Mouse (Mus musculus) thymus, postnatal 25 days (tissue): Measurements from ENCODE around the gene Gsg1.

ENCODE experiments used
- DNase-seq: peaks from one replicate; pipeline ENCODE4 v3.0.0; 2022

Gene Gsg1

GRCm38 (mm10) chr6:135254153-135254552 lies at the start of gene Gsg1:
Gsg1 (minus strand) TSS chr6:135254351.
- DNase-seq, result no peak

DNA sequence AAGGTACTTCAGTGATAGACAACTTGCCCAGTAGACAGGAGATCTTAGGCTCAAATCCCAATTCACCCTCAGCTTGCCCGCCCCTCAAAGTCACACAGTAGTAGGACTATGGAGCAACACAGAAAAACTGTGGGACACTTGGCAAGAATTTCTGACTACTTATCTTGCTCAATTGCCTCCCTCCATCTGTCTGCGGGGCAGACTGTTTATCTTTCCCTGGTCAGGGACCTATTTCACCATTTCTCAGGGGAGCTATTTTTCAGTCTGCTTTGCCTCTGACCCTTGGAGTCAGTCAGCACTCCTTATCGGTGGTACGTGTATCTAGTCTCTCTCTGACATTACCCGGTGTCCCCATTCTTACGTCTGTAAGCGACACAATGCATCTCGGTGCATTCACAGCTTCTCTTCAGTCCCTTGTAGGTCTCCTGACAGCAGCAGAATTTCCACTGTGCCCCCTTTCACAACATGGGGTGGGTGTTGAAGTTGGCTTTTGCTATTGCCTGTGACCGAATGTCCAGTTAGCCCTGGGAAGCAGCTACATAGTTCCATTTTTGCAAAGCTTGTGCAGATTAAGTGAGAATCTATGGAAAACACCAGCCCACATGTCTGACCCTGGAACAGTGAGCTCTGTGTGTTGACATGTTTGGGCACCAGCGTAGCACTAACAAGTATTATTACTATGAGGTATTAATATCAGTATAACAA lies 48.4 kb upstream of the Gsg1 start:
- no peak for DNase-seq

- no peak for DNase-seq
Measured at GRCm38 (mm10) chr6:135300469-135300868, 46.3 kb upstream of the Gsg1 start.

DNA sequence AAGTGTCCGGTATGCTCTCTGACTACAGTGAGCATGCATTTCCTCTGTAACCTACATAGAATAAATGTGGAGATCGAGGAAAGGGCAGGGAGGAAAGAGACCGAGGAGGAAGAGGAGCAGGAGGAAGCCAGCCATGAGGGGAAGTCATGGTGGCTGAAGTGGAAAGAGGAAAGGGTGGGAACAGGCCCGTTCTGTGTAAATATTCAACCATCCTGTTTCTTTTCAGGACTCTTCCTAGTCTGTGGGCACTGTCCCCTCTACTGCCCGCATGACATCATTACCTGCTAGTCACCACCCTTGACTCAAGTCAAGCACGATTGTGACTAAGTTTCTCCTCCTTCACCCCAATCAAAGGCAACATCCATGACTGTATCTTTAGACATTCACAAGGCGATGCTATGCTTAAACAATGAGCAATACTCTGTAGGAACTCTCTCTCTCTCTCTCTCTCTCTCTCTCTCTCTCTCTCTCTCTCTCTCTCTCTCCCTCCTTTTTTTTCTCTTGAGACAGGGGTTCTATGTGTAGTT lies 44.9 kb upstream of the Gsg1 start:
- DNase-seq, result no peak

- no peak for DNase-seq
Measured at GRCm38 (mm10) chr6:135297570-135297969, 43.4 kb upstream of the Gsg1 start.

DNA sequence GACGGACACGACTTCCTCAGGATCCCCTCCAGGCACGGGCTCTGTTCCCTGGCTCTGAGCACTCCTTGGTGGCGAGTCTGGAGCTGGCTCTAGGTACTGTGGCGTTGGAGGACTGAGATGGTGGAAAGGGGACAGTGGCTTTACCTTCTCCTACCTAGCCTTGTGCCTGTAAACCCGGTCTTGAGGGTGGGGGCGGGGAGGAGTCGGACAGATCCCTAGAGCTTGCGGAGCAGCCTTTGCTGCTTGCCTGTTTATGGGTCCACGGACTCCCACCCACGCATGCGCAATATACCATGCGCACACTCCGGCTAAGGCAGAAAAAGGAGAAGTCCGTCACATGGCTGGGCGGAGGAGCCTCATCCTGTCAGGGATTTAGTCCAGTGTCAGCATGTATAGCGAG lies 42.1 kb upstream of the Gsg1 start:
- DNase-seq, result no peak

DNA sequence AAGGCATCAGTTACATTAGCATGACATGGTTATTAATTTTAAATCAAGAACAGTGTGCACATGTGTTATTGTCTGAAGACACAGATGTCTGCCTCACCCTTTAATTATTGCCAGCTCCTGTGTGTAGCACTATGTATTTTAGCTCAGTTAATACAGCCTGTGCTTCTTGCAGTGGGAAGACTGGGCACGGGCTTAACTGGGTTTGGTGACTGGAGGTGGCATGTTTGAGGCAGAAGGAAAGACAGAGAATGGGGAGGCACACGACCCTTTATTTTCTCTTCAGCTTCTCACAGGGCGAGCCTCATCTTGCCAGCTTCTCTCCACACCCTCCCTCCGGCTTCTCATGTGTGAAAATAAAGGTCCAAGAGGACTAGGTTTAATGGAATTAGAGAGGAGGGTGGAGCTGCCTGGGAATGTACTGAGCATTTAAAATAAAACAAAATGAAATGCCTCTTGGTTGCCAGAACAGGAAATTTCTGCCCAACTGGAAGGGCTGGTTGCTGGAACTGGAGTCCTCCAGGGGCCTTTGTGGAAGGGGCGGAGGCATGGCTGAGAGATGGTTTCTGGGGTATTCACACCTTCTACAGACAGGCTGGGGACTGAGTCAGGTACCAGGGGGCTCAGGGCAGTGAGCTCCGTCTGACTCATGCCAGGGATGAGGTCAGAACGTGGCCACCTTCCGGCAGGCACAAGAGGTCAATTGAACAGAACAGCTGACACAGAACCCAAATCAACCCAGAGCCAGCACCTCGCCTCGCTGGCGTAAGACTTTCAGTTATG lies 41.1 kb upstream of the Gsg1 start:
- no peak for DNase-seq

- no peak for DNase-seq
Measured at GRCm38 (mm10) chr6:135294150-135294549, 40.0 kb upstream of the Gsg1 start.

DNA sequence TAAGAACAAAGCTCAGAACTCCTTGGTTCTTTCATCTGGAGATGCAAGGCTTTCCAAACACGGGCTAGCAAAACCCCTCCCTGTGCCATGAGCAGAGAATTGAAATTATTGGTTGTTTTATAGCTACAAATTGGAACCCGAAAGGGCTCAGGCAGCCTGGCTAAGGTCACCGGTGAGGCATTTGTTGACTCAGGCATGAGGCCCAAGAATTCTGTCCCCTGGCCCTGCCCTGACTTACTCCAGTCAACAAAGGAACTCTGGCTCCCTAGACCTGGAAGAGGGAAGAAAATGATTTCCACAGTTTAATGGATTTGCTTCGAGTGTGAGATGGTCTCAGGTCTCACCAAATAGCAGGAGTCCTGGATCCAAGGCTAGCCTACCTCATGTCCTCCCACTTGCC lies 38.2 kb upstream of the Gsg1 start:
- no peak for DNase-seq

DNA sequence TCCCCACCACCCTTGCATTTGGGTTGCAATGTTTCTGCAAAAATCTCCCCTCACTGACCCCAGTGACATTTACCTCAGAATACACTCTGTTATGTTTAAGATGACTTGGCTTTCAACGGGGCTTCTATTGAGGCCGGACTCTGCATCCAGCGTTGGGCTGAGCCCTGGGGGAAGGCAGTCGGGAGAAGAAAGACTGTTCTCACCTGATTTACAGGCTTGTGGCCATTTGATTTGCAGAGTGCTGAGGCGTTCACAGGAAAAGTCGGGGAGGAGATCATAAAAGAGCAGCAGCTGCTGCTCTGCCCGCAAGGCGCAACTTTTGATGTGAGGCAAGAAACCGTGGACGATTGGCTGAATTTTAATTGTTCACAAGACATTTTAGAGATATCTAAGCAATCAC lies 25.7 kb upstream of the Gsg1 start:
- DNase-seq, result no peak

- no peak for DNase-seq
Measured at GRCm38 (mm10) chr6:135279286-135279685, 25.1 kb upstream of the Gsg1 start.

DNA sequence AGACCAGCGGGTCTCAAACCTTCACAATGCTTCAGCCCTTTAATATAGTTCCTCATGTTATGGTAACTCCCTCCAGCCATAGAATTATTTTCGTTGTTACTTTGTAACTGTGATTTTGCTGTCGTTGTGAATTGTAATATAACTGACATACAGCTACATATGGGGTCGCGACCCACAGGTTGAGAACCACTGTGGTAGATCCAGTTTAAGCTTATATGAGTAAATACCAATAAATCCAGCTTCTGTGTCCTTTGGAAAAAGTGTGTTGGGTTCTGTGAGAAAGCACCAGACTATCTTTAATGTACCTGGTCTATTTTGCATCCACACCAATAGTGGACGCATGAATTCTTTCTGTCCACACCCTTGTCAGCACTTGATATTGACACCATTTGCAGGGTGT lies 24.2 kb upstream of the Gsg1 start:
- no peak for DNase-seq

GRCm38 (mm10) chr6:135276474-135277295 lies 22.5 kb upstream of the Gsg1 start:
- no peak for DNase-seq

- no peak for DNase-seq
Measured at GRCm38 (mm10) chr6:135275231-135275630, 21.1 kb upstream of the Gsg1 start.

GRCm38 (mm10) chr6:135273066-135273465 lies 18.9 kb upstream of the Gsg1 start:
- peak; percentile 51 for DNase-seq

DNA sequence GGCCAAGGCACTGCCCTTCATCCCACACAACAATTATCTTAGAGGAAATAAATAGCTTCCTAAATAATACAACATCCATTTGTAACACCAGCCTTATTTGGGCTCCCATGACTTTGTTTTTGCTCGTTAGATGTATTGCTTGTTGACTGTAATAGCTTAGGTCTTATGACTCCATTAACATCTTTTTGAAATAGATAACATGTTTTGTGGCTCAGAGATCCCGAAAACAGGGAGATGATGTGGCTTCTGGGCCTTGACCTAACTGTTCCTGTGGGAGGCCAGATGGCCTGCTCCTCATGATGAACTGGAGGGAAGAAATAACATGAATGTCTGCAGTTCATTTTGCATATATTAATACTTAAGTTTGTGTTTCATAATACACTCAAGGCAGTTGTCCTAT lies 17.6 kb upstream of the Gsg1 start:
- DNase-seq, result no peak

DNA sequence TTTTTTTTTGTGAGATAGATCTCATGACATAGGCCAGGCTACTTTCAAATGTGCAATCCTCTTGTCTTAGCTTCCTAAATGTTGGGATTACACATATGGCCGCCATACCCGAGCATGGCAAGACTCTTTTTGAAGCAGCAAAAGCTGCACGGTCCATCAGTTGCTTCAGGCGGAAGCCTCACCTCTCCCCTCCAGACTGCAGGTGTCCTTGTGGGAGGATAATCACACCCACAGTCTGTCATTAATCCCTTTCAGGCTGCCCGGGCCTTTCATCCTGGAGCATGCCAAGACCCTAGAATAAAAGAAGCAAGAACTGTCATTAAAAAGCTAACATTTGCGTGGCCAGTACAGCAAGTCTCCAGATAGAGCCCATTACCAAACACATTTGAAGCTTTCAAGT lies 15.5 kb upstream of the Gsg1 start:
- DNase-seq, result no peak

- DNase-seq, result no peak
Measured at GRCm38 (mm10) chr6:135268392-135268791, 14.2 kb upstream of the Gsg1 start.

DNA sequence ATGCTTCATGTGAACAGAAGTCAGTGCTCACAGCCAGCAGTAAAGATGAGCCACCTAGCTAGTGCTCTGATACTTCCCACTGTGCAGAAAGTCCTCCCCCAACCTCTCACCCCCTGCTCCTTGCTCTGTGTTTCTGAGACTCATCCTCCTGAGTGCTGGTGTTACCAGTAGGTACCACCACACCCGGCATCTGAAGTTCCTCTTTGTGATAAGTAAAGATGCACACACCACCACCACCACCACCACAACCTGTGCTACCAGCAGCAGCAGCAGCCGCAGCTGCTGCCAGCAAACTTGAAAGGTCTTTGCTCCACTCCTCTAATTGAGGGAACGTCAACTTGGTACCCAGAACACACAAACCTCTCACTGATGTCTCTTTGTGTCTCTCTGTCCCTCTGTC lies 13.1 kb upstream of the Gsg1 start:
- peak; percentile 35 for DNase-seq

- no peak for DNase-seq
Measured at GRCm38 (mm10) chr6:135266056-135266455, 11.9 kb upstream of the Gsg1 start.

GRCm38 (mm10) chr6:135264136-135264535 lies 10.0 kb upstream of the Gsg1 start:
- no peak for DNase-seq

DNA sequence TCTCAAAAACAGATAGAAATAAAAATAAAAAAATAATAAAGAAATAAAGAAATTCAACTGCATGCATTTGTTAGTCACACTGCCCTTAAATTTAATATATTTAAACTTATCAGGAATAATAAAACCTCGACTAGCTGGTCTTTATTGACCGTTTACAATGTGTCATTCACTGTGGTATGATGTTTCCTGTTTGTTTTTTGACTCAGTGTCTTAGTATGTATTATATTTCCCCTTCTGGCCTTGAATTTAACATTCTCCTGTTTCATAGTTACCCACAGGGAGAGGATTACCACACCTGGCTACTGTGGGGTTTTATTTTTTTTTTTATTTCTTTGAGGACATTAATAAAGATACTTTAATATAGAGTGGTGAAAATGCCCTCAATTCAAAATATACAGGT lies 8.4 kb upstream of the Gsg1 start:
- DNase-seq, result no peak

GRCm38 (mm10) chr6:135261124-135261523 lies 7.0 kb upstream of the Gsg1 start:
- DNase-seq, result no peak
